Mouse (Mus musculus): ENCODE results near the gene Lrrc36.

DNA sequence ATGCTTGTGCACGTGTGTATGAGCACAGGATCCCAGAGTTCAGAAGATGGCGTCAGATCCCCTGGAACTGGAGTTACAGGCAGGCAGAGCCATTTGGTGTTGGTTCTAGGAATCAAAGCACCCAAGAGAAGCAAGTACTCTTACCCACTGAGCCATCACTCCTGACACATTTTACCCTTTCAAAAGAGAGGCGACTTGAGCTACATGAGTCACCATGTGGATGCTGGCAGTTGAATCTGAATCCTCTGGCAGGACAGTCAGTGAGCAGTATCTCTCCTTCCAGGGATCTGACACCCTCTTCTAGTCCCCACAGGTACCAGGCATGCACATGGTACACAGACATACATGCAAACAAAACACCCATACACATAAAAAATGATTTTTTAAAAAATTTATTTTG is 74.7 kb downstream of the Lrrc36 start:
- TF ChIP-seq HCFC1 (IDR thresholded peaks at IDR 0.05; ENCODE audit: borderline replicate concordance, insufficient read depth, low read length) (no peak), ZNF384 (IDR thresholded peaks at IDR 0.05; ENCODE audit: low read depth, low read length) (no peak), ZC3H11A (IDR thresholded peaks at IDR 0.05; ENCODE audit: borderline replicate concordance, low read depth, low read length) (no peak)

Measured in ES-E14 (cell line).